Mouse (Mus musculus) olfactory bulb, adult 2 months (tissue): Measurements from ENCODE around the gene Stom.

ENCODE experiments used
- CTCF ChIP-seq: fragments of 200-500 bp; IDR thresholded peaks from 2 replicates; pipeline ENCODE4 v1.5.1; 2012; ENCODE audit warnings: low read depth, mild to moderate bottlenecking, low read length, moderate library complexity; ENCODE audit not compliant: insufficient read depth
- POLR2A ChIP-seq: fragments of 200-500 bp; IDR thresholded peaks from 2 replicates; pipeline ENCODE4 v1.6.1; 2012; ENCODE audit warnings: mild to moderate bottlenecking, low read depth, low read length, moderate library complexity; ENCODE audit not compliant: insufficient read depth

- TF ChIP-seq POLR2A, result no peak
- no peak for TF ChIP-seq CTCF
Measured at GRCm38 (mm10) chr2:35325930-35326329, 10.8 kb downstream of the Stom start.
